Mouse (Mus musculus) lung, postnatal 10 days (tissue): ENCODE results near the gene Junb.

Source experiments
- DNase-seq: peaks from one replicate; pipeline ENCODE4 v3.0.0; 2021

The Junb gene

GRCm38 (mm10) chr8:84987388-84987787 lies 8.9 kb upstream of the Junb start:
- no peak for DNase-seq

GRCm38 (mm10) chr8:84986379-84986945 lies 7.9 kb upstream of the Junb start:
- DNase-seq = no peak

GRCm38 (mm10) chr8:84985684-84986378 lies 7.3 kb upstream of the Junb start:
- DNase-seq = peak; percentile 96

- peak; percentile 65 for DNase-seq
Observed at GRCm38 (mm10) chr8:84985049-84985683, 6.6 kb upstream of the Junb start.

- DNase-seq = peak; percentile 74
Observed at GRCm38 (mm10) chr8:84984294-84985048, 6.0 kb upstream of the Junb start.

GRCm38 (mm10) chr8:84982499-84983011 lies 4.0 kb upstream of the Junb start:
- no peak for DNase-seq

GRCm38 (mm10) chr8:84981644-84982498 lies 3.4 kb upstream of the Junb start:
- DNase-seq = no peak

GRCm38 (mm10) chr8:84980622-84981358 lies 2.3 kb upstream of the Junb start:
- DNase-seq = peak; percentile 94

- DNase-seq = peak; percentile 97
Observed at GRCm38 (mm10) chr8:84979599-84980421, 1.3 kb upstream of the Junb start.

GRCm38 (mm10) chr8:84977435-84978247 lies 877 bp downstream of the Junb start:
- peak; percentile 80 for DNase-seq

GRCm38 (mm10) chr8:84976763-84977434 lies 1.6 kb downstream of the Junb start:
- no peak for DNase-seq

GRCm38 (mm10) chr8:84976031-84976762 lies 2.3 kb downstream of the Junb start:
- DNase-seq = peak; percentile 98

- peak; percentile 86 for DNase-seq
Observed at GRCm38 (mm10) chr8:84975434-84975833, 3.1 kb downstream of the Junb start.

- DNase-seq = no peak
Observed at GRCm38 (mm10) chr8:84974543-84975142, 3.9 kb downstream of the Junb start.

GRCm38 (mm10) chr8:84973803-84974542 lies 4.5 kb downstream of the Junb start:
- DNase-seq = peak; percentile 79

- no peak for DNase-seq
Observed at GRCm38 (mm10) chr8:84973079-84973478, 5.4 kb downstream of the Junb start.

- DNase-seq = no peak
Observed at GRCm38 (mm10) chr8:84970913-84971312, 7.6 kb downstream of the Junb start.
